Mouse (Mus musculus): ENCODE data around the gene Polr1b.

- no peak for TF ChIP-seq GATA1 (IDR thresholded peaks at IDR 0.05; ENCODE audit: borderline replicate concordance, low read length)
- no peak for TF ChIP-seq CTCF (IDR thresholded peaks at IDR 0.05; ENCODE audit: low read depth, low read length)
- TF ChIP-seq POLR2AphosphoS5 (IDR thresholded peaks at IDR 0.05; ENCODE audit: insufficient replicate concordance, low read depth, low read length) = no peak
- TF ChIP-seq TAL1 (conservative IDR thresholded peaks at IDR 0.05; ENCODE audit: low read depth, low read length) = no peak
Observed at GRCm38 (mm10) chr2:129112924-129113323, 12.1 kb downstream of the Polr1b start.

All from G1E (cell line).